Mouse (Mus musculus): ENCODE measurements at regions not wholly inside any gene's neighbourhood (a gene's known extent, or its start where the extent isn't known, plus 50 kb on each side); places are given as distances from the start of the nearest gene placed in this dataset.

DNA sequence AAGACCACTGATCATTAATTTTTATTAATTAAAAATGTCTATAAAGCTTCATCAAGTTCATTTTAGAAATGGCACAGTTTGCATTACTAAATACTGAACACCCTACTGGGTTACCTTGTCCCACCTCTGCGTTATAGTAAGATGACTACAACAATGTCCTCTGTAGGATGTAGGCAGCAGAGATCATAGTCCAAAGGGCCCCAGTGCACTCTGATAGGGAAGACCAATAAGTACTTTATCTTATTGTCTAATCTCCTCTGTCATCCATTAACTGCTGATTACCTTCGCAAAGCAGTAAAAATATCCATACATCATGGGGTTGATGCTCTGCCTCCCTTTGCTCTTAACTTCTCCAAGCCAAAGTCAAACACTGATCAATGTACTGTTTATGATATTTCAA lies 662.1 kb downstream of the Psat1 start:
- no peaks in the 10 kb centered on the region for H3K36me3 ChIP-seq
- H3K9ac ChIP-seq, result no peak overlapping the region
- H3K9me3 ChIP-seq, result no peaks in the 10 kb centered on the region
- no peak overlapping the region for H3K4me3 ChIP-seq
- ATAC-seq (ENCODE audit: insufficient number of reproducible peaks, low FRiP score, low TSS enrichment, low read depth), result no peak
- no peak overlapping the region for H3K27ac ChIP-seq
- no peak overlapping the region for H3K4me2 ChIP-seq
- H3K27me3 ChIP-seq, result no peaks in the 10 kb centered on the region
- 81% methylated on average over 2 of the region's 2 CpGs for WGBS
- no peaks in the 10 kb centered on the region for H3K4me1 ChIP-seq

DNA sequence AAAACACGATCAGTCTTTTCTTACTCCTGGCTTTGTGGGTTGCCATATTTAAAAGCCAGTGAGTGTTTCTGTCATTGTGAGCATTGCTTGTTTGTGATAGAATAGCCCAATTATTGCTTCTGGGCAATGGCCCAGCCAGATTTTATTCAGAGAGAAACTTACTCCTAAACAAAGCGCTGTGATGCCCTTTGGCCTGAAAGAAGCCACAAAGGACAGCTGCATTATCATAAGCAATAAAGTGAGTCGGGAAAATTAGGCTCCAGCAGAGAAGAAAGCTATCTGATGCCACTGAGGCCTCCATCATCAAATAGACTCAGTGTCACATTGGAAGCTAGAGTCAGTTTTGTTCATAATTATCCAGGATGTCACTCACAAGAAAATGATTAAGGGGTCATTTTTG lies 644.9 kb upstream of the Tle4 start:
- WGBS, result 63% methylated on average over 3 of the region's 3 CpGs
- no peaks in the 10 kb centered on the region for H3K27me3 ChIP-seq
- no peaks in the 10 kb centered on the region for H3K9me3 ChIP-seq
- H3K36me3 ChIP-seq, result no peaks in the 10 kb centered on the region
- no peak overlapping the region for H3K9ac ChIP-seq
- H3K4me2 ChIP-seq, result no peak overlapping the region
- no peaks in the 10 kb centered on the region for H3K4me1 ChIP-seq
- no peak overlapping the region for H3K4me3 ChIP-seq
- ATAC-seq (ENCODE audit: insufficient number of reproducible peaks, low FRiP score, low TSS enrichment, low read depth), result no peak
- no peak overlapping the region for H3K27ac ChIP-seq

DNA sequence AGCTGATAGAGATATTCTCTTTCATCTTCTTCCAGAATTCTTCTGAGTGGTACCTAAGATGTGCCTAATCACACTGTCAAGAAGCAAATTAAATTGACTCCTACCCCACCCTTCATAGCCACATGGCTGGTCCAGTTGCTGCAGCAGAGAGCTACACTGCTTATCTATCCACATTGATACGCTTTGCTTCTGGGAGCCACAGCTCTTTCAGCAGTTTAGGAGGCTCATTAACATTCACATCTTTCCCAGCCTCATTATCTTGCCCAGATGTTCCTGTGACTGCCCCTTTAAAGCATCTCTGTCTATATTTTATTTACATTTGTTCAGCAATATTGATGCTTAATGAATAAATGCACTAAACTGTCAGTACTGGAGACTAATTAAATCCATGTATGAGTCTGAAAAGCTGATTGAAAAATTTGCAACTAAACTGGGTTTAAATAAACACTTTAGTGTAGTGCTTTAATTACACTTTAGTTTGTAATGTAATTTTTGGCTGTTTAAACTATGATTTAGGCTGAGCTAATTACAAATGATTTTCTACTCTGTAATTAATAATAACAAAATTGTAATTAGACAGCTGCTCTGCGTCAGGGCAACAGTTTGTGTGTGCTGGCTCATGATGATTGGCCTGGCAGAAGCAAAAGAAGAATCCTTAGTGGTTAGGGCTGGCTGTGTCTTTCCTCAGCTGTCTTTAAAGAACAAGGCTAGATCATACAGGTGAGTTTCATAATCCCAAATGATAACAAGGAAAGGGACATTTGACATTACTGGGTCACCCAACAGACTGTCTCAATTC lies 632.5 kb upstream of the Tle4 start:
- H3K4me3 ChIP-seq, result no peak overlapping the region
- no peaks in the 10 kb centered on the region for H3K36me3 ChIP-seq
- no peaks in the 10 kb centered on the region for H3K9me3 ChIP-seq
- no peak overlapping the region for H3K9ac ChIP-seq
- H3K4me2 ChIP-seq, result no peak overlapping the region
- no peaks in the 10 kb centered on the region for H3K4me1 ChIP-seq
- no peak for ATAC-seq (ENCODE audit: insufficient number of reproducible peaks, low FRiP score, low TSS enrichment, low read depth)
- no peak overlapping the region for H3K27ac ChIP-seq
- 49% methylated on average over 2 of the region's 2 CpGs for WGBS
- H3K27me3 ChIP-seq, result no peaks in the 10 kb centered on the region

DNA sequence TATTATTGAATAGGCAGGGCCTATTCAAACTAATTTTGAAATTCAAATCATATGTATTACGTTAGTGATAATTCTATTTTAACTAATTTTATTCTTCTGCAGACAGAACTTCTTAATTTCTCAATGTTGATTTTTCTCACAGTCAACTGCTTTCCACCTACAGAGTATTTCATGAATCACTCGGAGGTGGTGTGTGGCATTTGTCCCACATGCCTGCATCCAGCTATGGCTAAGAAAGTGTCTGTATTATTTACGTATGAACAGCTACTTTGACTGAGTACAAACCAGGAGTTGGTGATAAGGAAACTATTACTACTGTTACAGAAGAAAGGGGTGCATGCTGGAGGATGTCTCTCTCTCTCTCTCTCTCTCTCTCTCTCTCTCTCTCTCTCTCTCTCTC lies 619.5 kb upstream of the Tle4 start:
- 83% methylated on average over 3 of the region's 3 CpGs for WGBS
- no peak for ATAC-seq (ENCODE audit: insufficient number of reproducible peaks, low FRiP score, low TSS enrichment, low read depth)
- no peak overlapping the region for H3K27ac ChIP-seq
- H3K4me3 ChIP-seq, result no peak overlapping the region
- H3K9me3 ChIP-seq, result no peaks in the 10 kb centered on the region
- H3K4me2 ChIP-seq, result no peak overlapping the region
- no peaks in the 10 kb centered on the region for H3K4me1 ChIP-seq
- no peaks in the 10 kb centered on the region for H3K27me3 ChIP-seq
- H3K9ac ChIP-seq, result no peak overlapping the region
- no peaks in the 10 kb centered on the region for H3K36me3 ChIP-seq

GRCm38 (mm10) chr19:15214651-15215050 lies 616.8 kb upstream of the Tle4 start:
- ATAC-seq (ENCODE audit: insufficient number of reproducible peaks, low FRiP score, low TSS enrichment, low read depth), result no peak
- no peaks in the 10 kb centered on the region for H3K9me3 ChIP-seq
- 70% methylated on average over 3 of the region's 3 CpGs for WGBS

GRCm38 (mm10) chr19:15212881-15213280 lies 615.0 kb upstream of the Tle4 start:
- Histone ChIP-seq H3K27ac (no peak overlapping the region), H3K4me2 (no peak overlapping the region), H3K9me3 (no peaks in the 10 kb centered on the region), H3K36me3 (no peaks in the 10 kb centered on the region), H3K4me3 (no peak overlapping the region), H3K4me1 (no peaks in the 10 kb centered on the region), H3K27me3 (no peaks in the 10 kb centered on the region), H3K9ac (no peak overlapping the region)
- 36% methylated on average over 5 of the region's 5 CpGs for WGBS
- ATAC-seq (ENCODE audit: insufficient number of reproducible peaks, low FRiP score, low TSS enrichment, low read depth), result no peak

More at GRCm38 (mm10) chr19:15214651-15215050, 616.8 kb upstream of the Tle4 start:
- Histone ChIP-seq H3K9ac (no peak overlapping the region), H3K27ac (no peak overlapping the region), H3K4me2 (no peak overlapping the region), H3K36me3 (no peaks in the 10 kb centered on the region), H3K4me3 (no peak overlapping the region), H3K4me1 (no peaks in the 10 kb centered on the region), H3K27me3 (no peaks in the 10 kb centered on the region)

DNA sequence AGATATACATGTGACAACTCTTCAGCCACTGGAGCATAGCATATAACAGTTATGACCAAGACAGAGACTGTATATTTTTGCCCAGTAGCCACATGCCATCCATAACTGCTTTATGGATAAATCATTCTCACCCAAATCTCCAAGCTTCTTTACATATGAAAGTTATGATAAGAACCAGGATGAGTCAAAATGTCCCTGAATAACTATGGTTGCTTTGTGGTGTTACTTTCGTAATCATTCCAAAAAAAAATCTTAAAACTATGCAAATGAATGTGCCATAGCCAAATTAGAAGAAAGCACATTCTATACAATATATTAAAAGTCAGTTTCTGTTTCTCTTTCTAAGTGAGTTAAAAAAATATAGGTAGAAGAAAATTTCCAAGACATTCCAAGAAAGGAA lies 605.2 kb upstream of the Tle4 start:
- ATAC-seq (ENCODE audit: insufficient number of reproducible peaks, low FRiP score, low TSS enrichment, low read depth), result no peak
- H3K4me3 ChIP-seq, result no peak overlapping the region
- no peaks in the 10 kb centered on the region for H3K9me3 ChIP-seq
- no peak overlapping the region for H3K9ac ChIP-seq
- no peak overlapping the region for H3K4me2 ChIP-seq
- 88% methylated on average over 1 of the region's 1 CpGs for WGBS
- no peaks in the 10 kb centered on the region for H3K4me1 ChIP-seq
- H3K36me3 ChIP-seq, result no peaks in the 10 kb centered on the region
- no peaks in the 10 kb centered on the region for H3K27me3 ChIP-seq
- no peak overlapping the region for H3K27ac ChIP-seq

- WGBS, result 36% methylated on average over 3 of the region's 3 CpGs
- H3K4me2 ChIP-seq, result no peak overlapping the region
- H3K36me3 ChIP-seq, result no peaks in the 10 kb centered on the region
- H3K9ac ChIP-seq, result no peak overlapping the region
- no peak for ATAC-seq (ENCODE audit: insufficient number of reproducible peaks, low FRiP score, low TSS enrichment, low read depth)
- H3K9me3 ChIP-seq, result no peaks in the 10 kb centered on the region
- no peaks in the 10 kb centered on the region for H3K4me1 ChIP-seq
- no peak overlapping the region for H3K27ac ChIP-seq
- H3K27me3 ChIP-seq, result no peaks in the 10 kb centered on the region
- no peak overlapping the region for H3K4me3 ChIP-seq
These were observed 603.4 kb upstream of the Tle4 start for GRCm38 (mm10) chr19:15201262-15201661.

DNA sequence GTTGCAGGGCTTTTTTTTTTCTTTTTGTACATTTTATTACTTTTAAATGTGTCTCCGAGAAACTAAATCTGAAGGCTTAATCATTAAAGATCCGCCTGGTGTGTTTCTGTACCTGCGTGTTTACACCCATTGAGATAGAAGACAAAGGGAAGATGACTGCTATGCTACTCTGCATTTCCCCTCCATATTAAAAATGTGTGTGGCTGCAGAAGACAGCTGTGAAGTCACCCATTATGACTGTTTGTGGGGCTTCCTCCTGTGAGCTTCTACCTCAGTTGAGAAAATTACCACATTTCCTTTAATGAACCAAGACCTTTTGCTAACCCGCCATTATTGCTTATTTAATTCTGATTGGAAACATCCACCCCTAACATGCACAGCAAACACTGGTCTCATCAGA lies 602.9 kb upstream of the Tle4 start:
- Histone ChIP-seq H3K9me3 (no peaks in the 10 kb centered on the region), H3K4me2 (no peak overlapping the region), H3K36me3 (no peaks in the 10 kb centered on the region), H3K9ac (no peak overlapping the region), H3K27ac (no peak overlapping the region), H3K4me3 (no peak overlapping the region), H3K4me1 (no peaks in the 10 kb centered on the region), H3K27me3 (no peaks in the 10 kb centered on the region)
- 70% methylated on average over 4 of the region's 4 CpGs for WGBS
- no peak for ATAC-seq (ENCODE audit: insufficient number of reproducible peaks, low FRiP score, low TSS enrichment, low read depth)

GRCm38 (mm10) chr19:15200361-15200760 lies 602.5 kb upstream of the Tle4 start:
- Histone ChIP-seq H3K27ac (no peak overlapping the region), H3K4me1 (no peaks in the 10 kb centered on the region), H3K4me3 (no peak overlapping the region), H3K4me2 (no peak overlapping the region), H3K9ac (no peak overlapping the region), H3K36me3 (no peaks in the 10 kb centered on the region), H3K27me3 (no peaks in the 10 kb centered on the region), H3K9me3 (no peaks in the 10 kb centered on the region)
- 43% methylated on average over 2 of the region's 2 CpGs for WGBS
- no peak for ATAC-seq (ENCODE audit: insufficient number of reproducible peaks, low FRiP score, low TSS enrichment, low read depth)

GRCm38 (mm10) chr19:15199692-15200091 lies 601.8 kb upstream of the Tle4 start:
- WGBS, result 72% methylated on average over 1 of the region's 1 CpGs
- H3K4me2 ChIP-seq, result no peak overlapping the region
- H3K36me3 ChIP-seq, result no peaks in the 10 kb centered on the region
- ATAC-seq (ENCODE audit: insufficient number of reproducible peaks, low FRiP score, low TSS enrichment, low read depth), result no peak
- no peak overlapping the region for H3K4me3 ChIP-seq
- no peak overlapping the region for H3K9ac ChIP-seq
- H3K4me1 ChIP-seq, result no peaks in the 10 kb centered on the region
- H3K9me3 ChIP-seq, result no peaks in the 10 kb centered on the region
- H3K27me3 ChIP-seq, result no peaks in the 10 kb centered on the region
- H3K27ac ChIP-seq, result no peak overlapping the region

- Histone ChIP-seq H3K27ac (no peak overlapping the region), H3K9me3 (no peaks in the 10 kb centered on the region), H3K4me3 (no peak overlapping the region), H3K4me1 (no peaks in the 10 kb centered on the region), H3K27me3 (no peaks in the 10 kb centered on the region), H3K4me2 (no peak overlapping the region), H3K9ac (no peak overlapping the region), H3K36me3 (no peaks in the 10 kb centered on the region)
- ATAC-seq (ENCODE audit: insufficient number of reproducible peaks, low FRiP score, low TSS enrichment, low read depth), result no peak
These were observed 577.4 kb upstream of the Tle4 start for GRCm38 (mm10) chr19:15175221-15175620.

DNA sequence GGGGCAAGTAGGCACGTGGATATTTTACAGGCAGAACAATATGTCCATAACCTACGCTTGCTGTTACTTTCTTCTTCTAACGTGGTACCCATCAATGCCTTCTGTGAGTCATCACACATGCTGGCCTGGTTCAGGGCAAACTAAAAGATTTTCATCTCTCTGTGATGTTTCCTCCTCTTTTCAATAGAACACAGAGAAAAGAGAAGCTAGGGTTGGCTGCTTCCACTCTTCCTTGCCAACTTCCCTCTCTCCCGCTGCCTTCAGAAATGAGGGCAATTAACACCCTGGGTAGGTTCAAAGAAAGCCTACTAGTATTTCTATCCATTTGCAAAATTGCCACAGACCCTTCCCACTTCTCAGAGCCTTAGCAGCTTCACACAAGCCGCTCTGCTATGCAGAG lies 575.5 kb upstream of the Tle4 start:
- Histone ChIP-seq H3K9me3 (no peaks in the 10 kb centered on the region), H3K4me2 (no peak overlapping the region), H3K9ac (no peak overlapping the region), H3K4me3 (no peak overlapping the region), H3K27ac (no peak overlapping the region), H3K36me3 (no peaks in the 10 kb centered on the region), H3K4me1 (no peaks in the 10 kb centered on the region), H3K27me3 (no peaks in the 10 kb centered on the region)
- no peak for ATAC-seq (ENCODE audit: insufficient number of reproducible peaks, low FRiP score, low TSS enrichment, low read depth)
- WGBS, result 29% methylated on average over 5 of the region's 5 CpGs

All from limb, embryonic 15.5 days (tissue).